Mouse (Mus musculus) erythroblast, embryonic 14.5 days (primary cell): ENCODE measurements around the gene Tgfbr3.

ENCODE experiments used
- GATA1 ChIP-seq: IDR thresholded peaks from 2 replicates; pipeline ENCODE4 v1.6.1; 2012; ENCODE audit warnings: low read length, inconsistent platforms, mixed read lengths
- TAL1 ChIP-seq: IDR thresholded peaks from 3 replicates; pipeline ENCODE4 v1.6.1; 2012; ENCODE audit warnings: low read length, inconsistent platforms, mixed read lengths

GRCm38 (mm10) chr5:107093253-107093652 is 196.2 kb downstream of the Tgfbr3 start:
- TF ChIP-seq GATA1 (no peak), TAL1 (no peak)
